Mouse (Mus musculus): ENCODE measurements around the gene Slc15a3.

DNA sequence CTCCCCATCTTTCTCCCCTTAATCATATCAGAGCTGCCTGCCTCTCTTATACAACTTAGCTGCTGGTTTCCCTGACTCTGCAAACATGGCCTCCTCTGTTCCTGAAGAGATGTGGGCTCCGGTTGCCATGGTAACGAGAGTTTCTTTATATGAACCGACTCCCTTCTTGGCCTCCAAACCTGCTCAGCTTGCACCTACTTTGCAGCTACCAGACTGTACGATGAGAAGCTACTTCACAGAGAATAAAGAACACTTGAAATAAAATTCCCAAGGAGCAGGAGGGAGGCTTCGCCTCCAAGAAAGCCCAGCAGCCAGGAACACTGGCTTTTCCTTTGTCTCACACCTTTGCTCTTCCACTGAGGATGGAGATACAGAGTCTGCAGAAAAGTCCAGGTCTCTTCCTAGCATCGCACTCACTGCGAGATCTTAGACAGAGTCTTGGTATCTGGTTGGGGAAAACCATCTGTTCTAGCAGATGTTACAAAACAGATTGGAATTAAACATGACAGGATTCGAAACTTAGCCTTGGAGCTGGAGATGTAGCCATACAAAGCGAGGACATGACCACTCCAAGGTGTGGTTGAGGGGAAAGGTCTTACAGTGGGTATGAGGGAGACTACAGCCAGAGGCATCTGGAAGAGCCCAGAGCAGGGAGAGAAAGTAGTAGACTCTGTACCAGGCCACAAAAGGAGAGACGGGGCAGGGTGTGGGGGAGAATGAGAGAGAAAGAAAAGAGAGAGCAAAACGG is 29.9 kb upstream of the Slc15a3 start:
- no peak for TF ChIP-seq GATA1 (IDR thresholded peaks at IDR 0.05; ENCODE audit: borderline replicate concordance, low read length)
- no peak for TF ChIP-seq FLI1 (IDR thresholded peaks at IDR 0.05; ENCODE audit: low read length)
